Mouse (Mus musculus) myocyte (in vitro differentiated cells): ENCODE results near the gene Dpysl5.

ENCODE experiments used
- CEBPB ChIP-seq: IDR thresholded peaks from 2 replicates; pipeline ENCODE4 v1.6.1; 2011; ENCODE audit warnings: mild to moderate bottlenecking, moderate library complexity; ENCODE audit not compliant: poor library complexity, insufficient read depth, severe bottlenecking
- E2F4 ChIP-seq: IDR thresholded peaks from one replicate; pipeline ENCODE4 v1.6.1; 2011; ENCODE audit warnings: mild to moderate bottlenecking, control low read depth, moderate library complexity; ENCODE audit not compliant: insufficient read depth
- MAX ChIP-seq: IDR thresholded peaks from one replicate; pipeline ENCODE4 v1.6.1; 2011; ENCODE audit warnings: low read depth, mild to moderate bottlenecking, control low read depth
- MYOD1 ChIP-seq, 3 experiments: IDR thresholded peaks; one replicate each; pipeline ENCODE4 v1.6.1; 2011; ENCODE audit warnings: control low read depth in 2 of 3, low read depth in 2 of 3, mild to moderate bottlenecking in 2 of 3, moderate library complexity in 1 of 3; ENCODE audit not compliant: insufficient read length in 2 of 3, control insufficient read depth in 1 of 3
- MYOG ChIP-seq, 3 experiments: IDR thresholded peaks; one replicate each; pipeline ENCODE4 v1.6.1; 2011; ENCODE audit warnings: control low read depth in 2 of 3, low read depth in 2 of 3, mild to moderate bottlenecking in 2 of 3; ENCODE audit not compliant: insufficient read length in 2 of 3, control insufficient read depth in 1 of 3, insufficient read depth in 1 of 3
- POLR2A ChIP-seq: IDR thresholded peaks from one replicate; pipeline ENCODE4 v1.6.1; 2011; ENCODE audit warnings: low read depth, mild to moderate bottlenecking, control low read depth, moderate library complexity; ENCODE audit not compliant: insufficient read length
- POLR2AphosphoS2 ChIP-seq: IDR thresholded peaks from one replicate; pipeline ENCODE4 v1.6.1; 2011; ENCODE audit warnings: low read depth, control low read depth; ENCODE audit not compliant: insufficient read length
- REST ChIP-seq: IDR thresholded peaks from one replicate; pipeline ENCODE4 v1.6.1; 2011; ENCODE audit warnings: mild to moderate bottlenecking, control low read depth, moderate library complexity; ENCODE audit not compliant: insufficient read depth, insufficient read length
- SRF ChIP-seq: IDR thresholded peaks from one replicate; pipeline ENCODE4 v1.6.1; 2011; ENCODE audit warnings: low read depth; ENCODE audit not compliant: control insufficient read depth, insufficient read length
- TCF3 ChIP-seq: IDR thresholded peaks from one replicate; pipeline ENCODE4 v1.6.1; 2011; ENCODE audit warnings: low read depth, control low read depth; ENCODE audit not compliant: insufficient read length
- USF1 ChIP-seq: IDR thresholded peaks from one replicate; pipeline ENCODE4 v1.6.1; 2011; ENCODE audit warnings: low read depth, mild to moderate bottlenecking, control low read depth, moderate library complexity

DNA sequence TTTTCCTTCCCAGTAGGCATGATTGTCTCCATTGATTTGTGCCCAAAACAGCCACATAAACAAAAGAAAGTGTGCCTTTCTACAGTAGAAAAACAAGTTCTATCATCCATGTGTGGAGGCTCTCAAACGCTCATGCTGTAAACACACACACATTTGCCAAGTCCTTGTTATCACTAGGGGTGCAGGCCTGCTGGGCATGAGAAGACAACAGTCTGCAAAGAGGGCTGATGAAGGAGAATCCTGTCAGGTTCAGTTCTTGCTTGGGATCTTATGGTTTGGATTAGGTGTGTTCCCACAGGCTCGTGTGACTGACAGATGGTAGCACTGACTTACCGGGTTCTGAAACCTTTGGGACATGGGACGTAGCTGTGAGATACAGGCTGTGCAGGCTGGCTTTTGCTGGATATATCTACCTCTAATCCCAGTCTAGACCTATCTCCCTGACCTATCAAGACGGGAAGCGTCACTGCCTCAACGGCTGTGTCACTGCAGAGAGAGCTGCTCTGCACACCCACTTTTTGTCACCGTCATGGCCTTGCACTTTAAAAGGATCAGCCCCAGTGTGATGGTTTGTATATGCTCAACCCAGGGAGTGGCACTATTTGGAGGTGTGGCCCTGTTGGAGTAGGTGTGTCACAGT is 10.9 kb upstream of the Dpysl5 start:
- no peak for TF ChIP-seq MYOG (IDR thresholded peaks at IDR 0.05; ENCODE audit: control insufficient read depth in 1 of 3, insufficient read depth in 1 of 3, insufficient read length in 2 of 3, low read depth in 2 of 3)
- no peak for TF ChIP-seq POLR2A
- TF ChIP-seq POLR2AphosphoS2 = no peak
- TF ChIP-seq MYOD1 (IDR thresholded peaks at IDR 0.05; ENCODE audit: control insufficient read depth in 1 of 3, insufficient read length in 2 of 3, low read depth in 2 of 3) = no peak
- TF ChIP-seq MAX = no peak
- TF ChIP-seq TCF3 = no peak
- no peak for TF ChIP-seq CEBPB
- TF ChIP-seq USF1 = no peak
- TF ChIP-seq E2F4 = no peak
- no peak for TF ChIP-seq REST
- TF ChIP-seq SRF = no peak
